Mouse (Mus musculus) heart, adult 9 months (tissue): ENCODE data around the gene Dnajc14.
"Not testable (repeated sequence)": the region's sequence is repeated elsewhere in the genome, so short reads cannot be mapped to it uniquely, and the experiment has no call there.

Experiments used
- DNase-seq, 2 experiments: peaks; one replicate each; pipeline ENCODE4 v3.0.0; 2022; ENCODE audit warnings: low spot score in 2 of 2

The Dnajc14 gene

DNA sequence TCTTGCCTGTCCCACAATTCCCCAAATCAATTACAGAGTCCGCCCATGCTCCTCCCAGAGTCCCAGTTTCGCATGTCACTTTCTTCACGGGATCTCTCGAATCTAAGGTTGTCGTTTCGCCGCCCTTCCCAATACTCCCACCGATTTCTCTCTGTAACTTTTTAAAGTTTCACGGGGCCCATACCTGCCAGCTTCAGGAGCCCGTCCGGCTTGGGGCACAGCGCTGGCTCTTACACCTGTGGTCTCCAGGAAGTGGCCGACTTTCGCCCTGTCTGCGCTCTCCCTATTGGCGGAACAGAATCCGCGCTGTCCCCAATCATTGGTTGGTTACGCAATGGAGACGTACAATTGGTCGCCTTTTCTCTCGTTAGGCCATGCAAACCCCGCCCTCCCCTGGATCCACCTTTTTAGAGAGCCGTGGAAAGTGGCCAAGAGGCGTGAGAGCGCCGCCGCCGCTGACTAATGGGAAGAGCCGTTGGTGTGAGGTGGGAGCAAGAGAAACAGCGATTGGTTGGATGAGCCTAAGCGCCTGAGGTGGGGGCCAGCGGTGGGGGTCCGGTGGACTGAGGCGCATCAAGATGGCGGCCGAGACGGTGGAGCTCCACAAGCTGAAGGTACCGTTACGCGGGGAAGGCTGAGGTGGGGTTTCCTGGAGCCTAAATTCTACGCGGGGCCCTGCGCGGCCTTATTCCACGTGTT, 17.6 kb downstream of the Dnajc14 start, which contains the start of gene Ormdl2:
TSS of gene Ormdl2 (minus strand) at position 288 of the 699 bp plus-strand sequence.
- peak; percentile 99 for DNase-seq

DNA sequence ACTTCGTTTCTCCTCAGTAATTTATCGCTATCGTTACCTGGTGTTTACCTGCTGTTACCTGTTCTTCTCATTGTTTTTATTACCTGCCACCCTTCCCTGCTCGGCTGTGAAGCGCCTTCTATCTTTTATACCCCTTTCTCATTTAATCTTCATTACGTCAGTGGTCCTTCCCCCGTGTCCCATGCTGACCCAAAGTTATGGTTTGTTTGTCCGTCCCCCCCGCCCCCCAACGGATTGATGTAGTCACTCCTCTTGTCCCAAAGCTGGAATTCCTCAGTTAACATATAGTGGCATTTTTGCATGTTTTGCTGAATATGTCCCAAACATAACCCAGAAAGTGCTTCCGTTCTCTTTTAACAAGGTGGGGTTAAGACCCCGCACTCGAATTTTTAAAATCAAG, 18.3 kb downstream of the Dnajc14 start:
- no peak for DNase-seq

DNA sequence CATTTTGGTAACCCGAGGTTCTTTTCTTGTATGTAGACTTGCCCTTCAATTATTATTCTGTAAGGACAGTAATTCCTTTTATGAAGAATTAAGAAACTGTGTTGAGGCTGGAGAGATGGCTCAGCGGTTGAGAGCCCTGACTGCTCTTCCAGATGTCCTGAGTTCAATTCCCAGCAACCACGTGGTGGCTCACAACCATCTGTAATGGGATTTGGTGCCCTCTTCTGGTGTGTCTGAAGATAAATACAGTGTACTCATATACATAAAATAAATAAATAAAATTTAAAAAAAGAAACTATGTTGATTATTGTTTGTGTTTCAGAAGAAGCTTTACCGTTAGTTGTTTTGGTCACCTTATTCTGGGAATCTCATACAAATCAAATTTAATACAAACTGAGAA, 19.2 kb downstream of the Dnajc14 start:
- DNase-seq = not testable (repeated sequence)

DNA sequence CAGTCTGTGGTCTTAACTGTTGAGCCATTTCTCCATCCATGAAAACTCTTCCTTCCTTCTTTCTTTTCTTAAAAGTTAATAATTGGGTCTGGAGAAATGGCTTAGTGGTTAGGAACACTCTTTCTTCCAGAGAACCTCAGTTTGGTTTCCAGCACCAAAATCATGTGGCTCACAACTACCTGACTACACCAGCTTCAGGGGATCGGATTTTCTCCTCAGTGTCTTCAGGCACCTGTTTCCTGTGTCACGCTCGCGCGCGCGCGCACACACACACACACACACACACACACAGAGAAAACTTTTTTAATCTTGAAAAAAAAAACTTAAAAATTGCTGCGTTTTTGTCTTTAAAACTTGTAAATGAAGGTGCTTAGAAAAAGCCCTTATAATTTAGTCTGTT, 20.0 kb downstream of the Dnajc14 start:
- no peak for DNase-seq

DNA sequence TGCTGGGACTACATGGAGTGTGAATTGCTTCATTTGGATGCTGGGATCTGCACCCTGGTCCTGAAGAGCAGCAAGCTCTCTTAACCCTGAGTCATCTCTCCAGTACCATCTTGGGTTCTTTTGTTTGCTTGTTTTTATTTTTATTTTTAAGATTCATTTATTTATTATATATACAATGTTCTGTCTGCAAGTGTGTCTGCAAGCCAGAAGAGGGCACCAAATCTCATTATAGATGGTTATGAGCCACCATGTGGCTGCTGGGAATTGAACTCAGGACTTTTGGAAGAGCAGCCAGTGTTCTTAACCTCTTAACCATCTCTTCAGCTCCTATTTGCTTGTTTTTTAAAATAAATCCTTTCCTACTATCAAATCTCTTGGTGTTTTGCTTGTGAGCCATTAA, 33.5 kb downstream of the Dnajc14 start:
- DNase-seq = no peak

DNA sequence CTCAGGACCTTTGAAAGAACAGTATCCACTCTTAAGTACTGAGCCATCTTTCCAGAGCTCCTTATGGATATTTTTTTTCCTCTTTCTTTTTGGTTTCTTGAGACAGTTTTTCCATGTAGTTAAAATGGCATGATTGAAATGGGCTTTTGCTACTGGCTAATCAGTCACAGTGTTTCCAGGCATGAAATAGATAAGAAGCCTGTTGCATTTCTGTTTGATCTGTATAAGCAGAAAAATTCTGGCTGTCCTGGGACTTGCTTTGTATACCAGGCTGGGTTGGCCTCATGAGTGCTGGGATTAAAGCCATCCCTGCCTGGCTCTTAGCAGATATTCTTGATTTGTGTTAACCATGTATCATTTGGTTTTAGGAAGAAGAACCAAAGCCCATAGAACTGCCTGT, 35.6 kb downstream of the Dnajc14 start:
- DNase-seq = no peak

DNA sequence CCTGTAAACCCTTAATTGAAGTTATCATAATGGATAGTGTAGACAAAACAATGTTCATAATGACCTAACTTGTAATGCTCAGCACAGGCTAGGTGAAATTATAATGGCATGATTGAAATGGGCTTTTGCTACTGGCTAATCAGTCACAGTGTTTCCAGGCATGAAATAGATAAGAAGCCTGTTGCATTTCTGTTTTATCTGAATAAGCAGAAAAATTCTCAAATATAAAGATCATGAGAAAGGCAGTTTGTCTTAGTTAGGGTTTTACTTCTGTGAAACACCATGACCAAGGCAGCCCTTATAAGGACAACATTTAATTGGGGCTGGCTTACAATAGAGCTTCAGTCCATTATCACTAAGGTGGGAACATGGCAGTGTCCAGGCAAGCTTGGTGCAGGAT, 36.8 kb downstream of the Dnajc14 start:
- no peak for DNase-seq

DNA sequence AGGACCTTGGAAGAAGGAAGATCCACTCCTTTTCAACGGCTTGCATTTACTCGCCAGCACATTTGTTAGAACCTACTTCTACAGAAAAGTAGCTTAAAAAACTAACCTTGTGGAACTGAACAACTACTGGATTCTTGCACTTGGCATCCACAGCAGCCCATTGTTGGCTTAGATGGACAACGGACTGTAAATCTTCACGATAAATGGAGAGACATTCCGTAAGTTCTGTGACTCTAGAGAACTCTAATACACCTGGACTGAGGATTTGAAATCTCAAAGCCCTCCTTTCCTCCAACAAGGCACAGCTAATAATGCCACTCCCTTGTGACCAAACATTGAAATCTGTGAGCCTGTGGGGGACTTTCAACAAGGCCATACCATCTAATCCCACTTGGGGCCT, 39.4 kb downstream of the Dnajc14 start:
- DNase-seq = no peak

DNA sequence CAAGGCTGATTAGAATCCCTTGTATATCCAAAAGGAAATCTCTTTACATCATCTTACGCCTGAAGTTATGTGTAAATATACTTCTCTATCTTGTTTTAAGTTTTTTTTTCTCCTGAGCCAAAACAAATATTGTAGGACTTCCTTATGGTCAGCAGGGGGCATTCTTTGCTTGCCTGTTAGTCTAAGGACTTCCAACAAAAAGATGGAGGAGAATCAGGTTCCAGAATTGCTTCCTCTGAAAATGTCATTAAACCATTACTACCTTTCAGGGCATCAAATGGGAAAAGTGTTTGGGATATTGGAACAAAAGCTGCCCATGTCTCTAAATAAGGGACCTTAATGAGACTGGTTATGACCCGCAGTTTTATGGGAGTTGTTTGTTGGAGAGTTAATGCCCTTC, 41.7 kb downstream of the Dnajc14 start:
- DNase-seq = peak in 1 of 2 experiments; percentile 1

DNA sequence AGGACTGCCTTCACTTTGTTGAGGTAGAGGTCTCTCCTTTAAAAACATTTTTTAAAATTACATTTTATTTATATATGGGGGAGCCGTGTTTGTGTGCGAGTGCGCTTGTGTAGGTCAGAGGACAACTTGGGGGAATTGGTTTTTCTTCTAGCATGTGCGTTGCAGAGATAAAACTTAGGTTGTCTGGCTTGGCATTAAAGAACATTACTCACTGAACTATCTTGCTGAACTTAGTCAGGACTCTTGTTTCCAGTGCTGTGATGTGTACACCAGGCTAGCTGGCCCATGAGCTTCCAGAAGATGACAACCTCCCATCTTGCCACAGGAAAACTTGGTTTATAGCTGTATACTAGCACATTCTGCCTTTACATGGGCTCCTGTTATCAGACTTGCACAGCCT, 42.8 kb downstream of the Dnajc14 start:
- no peak for DNase-seq

DNA sequence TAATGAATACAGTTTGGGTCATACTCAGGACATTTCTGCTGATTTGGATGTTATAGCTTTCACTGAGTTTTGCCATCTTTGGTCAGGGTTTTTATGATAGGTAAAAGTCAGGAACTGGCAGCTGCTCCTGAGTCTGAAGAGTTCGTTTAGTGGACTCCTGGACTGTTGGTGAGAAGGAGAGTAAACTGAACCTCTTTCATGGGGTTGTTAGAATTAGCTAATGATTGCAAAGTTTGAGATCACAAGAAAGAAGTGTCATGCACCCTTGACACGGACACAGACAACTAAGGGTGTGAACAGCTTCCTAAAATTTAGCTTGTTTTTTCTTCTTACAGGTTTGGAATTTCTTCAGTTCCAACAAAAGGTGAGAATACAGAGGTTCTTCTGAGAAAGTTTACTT, 44.6 kb downstream of the Dnajc14 start:
- DNase-seq = no peak

DNA sequence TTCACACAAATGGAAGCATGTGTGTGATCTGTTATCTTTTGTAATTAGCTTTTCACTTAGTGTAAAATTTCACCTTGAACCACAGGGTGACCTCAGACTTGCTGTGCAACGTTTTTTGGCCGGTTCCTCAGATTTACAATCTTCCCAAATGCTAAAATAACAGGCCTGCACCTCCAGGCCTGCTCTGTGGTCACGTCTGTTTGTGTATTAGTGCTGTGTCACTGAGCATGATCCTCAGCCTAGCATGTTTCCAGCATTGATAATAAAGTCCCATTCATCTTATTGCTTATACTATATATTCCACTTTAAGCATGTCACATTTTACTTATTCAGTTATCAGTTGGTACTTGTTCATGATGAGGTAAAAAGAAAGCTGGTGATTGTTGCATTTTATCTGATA, 46.5 kb downstream of the Dnajc14 start:
- DNase-seq = no peak

DNA sequence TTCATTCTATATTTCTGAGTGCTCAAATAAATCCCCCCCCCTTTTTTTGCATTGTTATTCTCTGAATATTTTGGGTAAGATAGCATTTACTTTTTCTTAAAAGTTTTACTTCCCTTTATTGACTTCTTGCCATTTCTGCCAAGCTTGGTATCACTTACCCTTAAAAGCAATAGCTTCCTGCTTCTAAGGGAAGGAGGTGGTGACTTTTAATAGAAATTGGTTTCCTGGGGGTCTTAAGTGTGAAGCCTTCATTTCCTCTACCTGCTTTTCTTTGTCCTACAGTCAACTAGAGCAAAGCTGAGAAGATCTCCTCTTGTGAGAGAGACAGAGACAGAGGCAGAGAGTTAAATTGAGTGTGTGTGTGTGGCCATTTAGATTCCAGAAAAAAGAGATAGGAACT, 57.3 kb downstream of the Dnajc14 start:
- no peak for DNase-seq

DNA sequence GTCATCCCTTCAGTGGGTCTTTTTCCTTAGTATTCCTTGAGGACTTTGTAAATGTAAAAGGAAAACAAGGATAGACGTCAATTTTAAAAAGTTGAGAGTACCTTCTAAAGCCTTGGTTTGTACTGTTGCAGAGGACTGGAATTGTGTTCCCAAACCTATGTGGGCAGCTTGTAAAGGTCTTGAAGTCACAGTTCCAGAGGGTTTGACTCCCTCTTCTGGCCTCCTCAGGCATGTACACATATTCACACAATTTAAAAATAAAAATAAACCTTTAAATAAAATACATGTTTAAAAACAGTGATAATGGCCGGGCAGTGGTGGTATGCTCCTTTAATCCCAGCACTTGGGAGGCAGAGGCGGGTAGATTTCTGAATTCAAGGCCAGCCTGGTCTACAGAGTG, 62.2 kb downstream of the Dnajc14 start:
- DNase-seq = no peak

DNA sequence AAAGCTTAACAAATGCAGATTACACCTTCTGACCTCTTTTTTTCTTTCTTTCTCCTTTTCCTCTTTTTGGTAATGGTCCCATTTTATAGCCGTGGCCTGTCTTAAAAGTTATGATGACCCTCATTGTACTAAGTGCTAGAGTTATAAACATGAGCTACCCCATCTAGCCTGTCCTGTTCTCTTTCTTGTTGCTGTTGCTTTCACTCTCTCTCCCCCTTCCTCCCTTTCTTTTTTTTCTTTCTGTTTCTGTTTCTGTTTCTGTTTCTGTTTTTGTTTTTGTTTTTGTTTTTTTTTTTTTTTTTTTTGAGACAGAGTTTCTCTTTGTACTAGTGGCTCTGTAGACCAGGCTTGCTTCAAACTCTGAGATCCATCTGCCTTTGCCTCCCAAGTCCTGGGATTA, 62.7 kb downstream of the Dnajc14 start:
- DNase-seq = no peak
